Mouse (Mus musculus) yolk sac, embryonic 10.5 days (tissue): ENCODE results near the gene Glg1.
"Not testable (repeated sequence)": the region's sequence is repeated elsewhere in the genome, so short reads cannot be mapped to it uniquely, and the experiment has no call there.

Source experiments
- DNase-seq: peaks from one replicate; pipeline ENCODE4 v3.0.0-alpha.2; 2017; ENCODE audit warnings: low spot score

The Glg1 gene

DNA sequence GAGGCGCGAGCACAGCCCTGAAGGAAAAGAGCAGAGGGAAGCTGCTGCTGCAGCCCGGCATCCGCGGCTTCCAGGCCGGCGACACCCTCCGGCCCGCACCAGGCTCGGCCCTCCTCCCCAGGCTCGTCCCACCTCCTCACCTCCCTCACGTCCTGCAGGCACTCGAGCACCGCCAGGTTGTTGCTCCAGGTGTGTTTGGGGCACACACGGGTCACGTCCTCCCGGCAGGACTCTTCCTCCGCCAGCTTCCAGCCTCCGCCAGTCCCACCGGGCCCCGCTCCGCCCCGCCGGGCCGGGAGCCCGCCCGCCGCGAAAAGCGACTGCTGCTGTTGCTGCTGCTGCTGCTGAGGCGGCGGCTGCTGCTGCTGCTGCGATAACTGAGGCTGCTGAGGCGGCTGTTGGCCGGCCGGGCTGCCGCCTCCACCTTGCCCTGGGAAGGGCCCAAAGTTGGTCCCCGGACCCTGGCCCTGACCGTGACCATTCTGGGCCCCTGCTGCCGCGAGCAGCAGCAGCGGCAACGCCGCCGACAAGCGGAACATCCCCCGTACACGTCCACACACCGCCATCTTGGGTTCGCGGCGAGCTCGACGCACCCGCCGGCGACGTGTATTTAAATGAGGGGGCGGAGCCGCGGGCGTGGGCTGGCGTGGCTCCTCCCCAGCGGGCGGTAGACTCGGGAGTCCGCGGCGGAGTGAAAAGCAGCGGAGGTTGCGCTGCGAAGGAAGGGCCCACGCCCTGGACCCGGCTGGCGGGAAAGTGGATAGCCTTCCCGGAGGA lies at the start of gene Glg1:
Glg1 (minus strand) TSS at position 586 of the 777 bp plus-strand sequence.
- peak; percentile 96 for DNase-seq

- no peak for DNase-seq
These were observed 46.2 kb upstream of the Glg1 start for GRCm38 (mm10) chr8:111305031-111305730.

DNA sequence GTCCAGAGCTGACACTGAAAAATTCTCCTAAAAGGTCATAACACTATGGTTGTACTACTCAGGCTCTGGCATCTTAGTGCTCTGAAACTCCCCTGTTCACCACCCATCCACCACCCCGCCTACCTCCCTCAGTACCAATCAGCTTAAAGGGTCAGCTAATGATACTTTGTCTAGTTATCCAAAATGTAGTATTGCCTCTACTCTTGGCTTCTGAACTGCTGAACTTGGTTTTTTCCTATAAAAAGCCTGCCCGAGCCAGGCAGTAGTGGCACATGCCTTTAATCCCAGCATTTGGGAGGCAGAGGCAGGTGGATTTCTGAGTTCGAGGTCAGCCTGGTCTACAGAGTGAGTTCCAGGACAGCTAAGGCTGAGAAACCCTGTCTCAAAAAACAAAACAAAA lies 45.3 kb upstream of the Glg1 start:
- DNase-seq, result no peak

GRCm38 (mm10) chr8:111303076-111303803 lies 44.2 kb upstream of the Glg1 start:
- not testable (repeated sequence) for DNase-seq

GRCm38 (mm10) chr8:111300597-111301546 lies 41.9 kb upstream of the Glg1 start:
- DNase-seq, result no peak

GRCm38 (mm10) chr8:111299821-111300568 lies 41.0 kb upstream of the Glg1 start, which contains the start of gene Rfwd3:
Gene Rfwd3 (minus strand): TSS chr8:111300222.
- peak; percentile 98 for DNase-seq

- DNase-seq, result peak; percentile 73
These were observed 40.4 kb upstream of the Glg1 start for GRCm38 (mm10) chr8:111299363-111299820.

GRCm38 (mm10) chr8:111298011-111298410 lies 39.0 kb upstream of the Glg1 start:
- no peak for DNase-seq

DNA sequence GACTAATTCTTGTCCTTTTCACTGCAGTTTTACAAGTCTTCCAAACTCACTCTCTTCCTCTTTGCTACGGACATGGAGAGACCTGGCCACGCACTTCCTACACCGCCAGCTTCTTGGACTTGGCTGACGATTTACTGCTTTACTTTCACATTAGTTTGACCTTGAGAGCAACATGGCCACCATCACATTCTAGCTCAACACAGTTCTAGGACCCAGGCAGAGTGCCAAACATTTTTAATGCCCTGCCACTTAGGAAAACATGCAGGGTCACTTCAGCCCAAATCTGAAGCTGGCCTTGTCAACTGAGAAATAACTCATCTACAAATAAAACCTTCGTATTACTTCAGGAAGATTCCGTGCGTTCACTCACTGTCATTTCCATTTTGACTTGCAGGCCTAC lies 32.7 kb upstream of the Glg1 start:
- DNase-seq, result no peak

DNA sequence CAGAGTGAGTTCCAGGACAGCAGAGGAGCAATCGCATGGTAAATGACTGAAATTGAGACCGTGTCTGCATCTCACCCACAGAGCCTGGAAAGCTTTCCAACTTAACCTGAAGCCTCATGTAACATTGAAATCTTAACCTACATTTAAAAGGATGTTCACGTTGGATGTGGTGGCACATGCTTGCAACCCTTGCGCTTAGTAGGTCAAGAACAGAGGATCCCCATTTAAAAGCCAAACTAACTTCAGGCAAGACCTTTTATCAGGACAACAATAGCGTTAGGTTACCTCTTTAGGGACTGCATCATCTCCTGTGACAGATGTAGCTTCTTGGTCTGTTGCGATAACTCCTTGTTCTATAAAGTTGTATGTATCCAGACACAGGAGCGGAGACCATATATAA lies 31.6 kb upstream of the Glg1 start:
- no peak for DNase-seq

- DNase-seq, result no peak
These were observed 26.6 kb upstream of the Glg1 start for GRCm38 (mm10) chr8:111285603-111286002.

GRCm38 (mm10) chr8:111282093-111282492 lies 23.1 kb upstream of the Glg1 start:
- DNase-seq, result no peak

DNA sequence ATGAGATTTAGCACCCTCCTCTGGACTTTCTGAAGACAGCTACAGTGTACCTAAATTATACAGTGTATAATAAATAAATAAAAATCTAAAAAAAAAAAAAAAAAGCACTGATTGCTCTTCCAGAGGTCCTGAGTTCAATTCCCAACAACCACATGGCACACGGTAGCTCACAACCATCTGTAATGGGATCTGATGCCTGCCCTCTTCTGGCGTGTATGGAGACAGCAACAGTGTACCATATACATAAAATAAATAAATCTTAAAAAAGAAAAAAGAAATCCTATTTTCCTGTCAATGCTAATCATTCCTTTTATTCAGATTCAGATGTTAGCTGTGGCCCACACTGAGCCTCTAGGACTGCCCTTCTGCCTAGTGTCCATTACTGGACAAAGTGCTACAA lies 9.3 kb upstream of the Glg1 start:
- no peak for DNase-seq

GRCm38 (mm10) chr8:111266161-111266560 lies 7.1 kb upstream of the Glg1 start:
- not testable (repeated sequence) for DNase-seq

GRCm38 (mm10) chr8:111264693-111265220 lies 5.7 kb upstream of the Glg1 start:
- no peak for DNase-seq

- DNase-seq, result no peak
These were observed 3.0 kb upstream of the Glg1 start for GRCm38 (mm10) chr8:111261981-111262381.

- no peak for DNase-seq
These were observed 1.2 kb upstream of the Glg1 start for GRCm38 (mm10) chr8:111260251-111260650.

DNA sequence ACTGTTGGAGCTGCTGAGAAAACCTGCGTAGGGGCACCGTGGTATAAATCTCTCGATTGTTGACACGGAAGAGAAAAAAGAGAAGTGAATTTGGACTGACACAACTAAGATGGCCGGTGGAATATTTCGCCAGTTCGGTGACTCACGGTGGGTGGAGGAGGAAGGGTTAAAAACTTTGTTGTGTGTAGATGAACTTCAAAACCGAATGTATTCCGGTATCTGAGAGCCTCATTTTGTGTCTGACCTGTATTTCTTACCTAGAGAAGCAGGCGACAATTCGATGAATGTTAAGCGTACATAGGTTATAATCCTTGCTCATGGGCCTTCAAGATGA lies 359 bp upstream of the Glg1 start:
- DNase-seq, result no peak

GRCm38 (mm10) chr8:111258010-111258630 lies 896 bp downstream of the Glg1 start:
- no peak for DNase-seq

GRCm38 (mm10) chr8:111252487-111253112 lies 6.4 kb downstream of the Glg1 start:
- DNase-seq, result peak; percentile 55
